Mouse (Mus musculus): Measurements from ENCODE around the gene Chrna9.
"Not testable (repeated sequence)": the region's sequence is repeated elsewhere in the genome, so short reads cannot be mapped to it uniquely, and the experiment has no call there.

Chrna9 gene

GRCm38 (mm10) chr5:65958597-65958996 lies 23.9 kb downstream of the Chrna9 start:
- DNase-seq (ENCODE audit: low spot score): peak; percentile 32

- no peak for DNase-seq (ENCODE audit: low spot score)
Measured at GRCm38 (mm10) chr5:65959893-65960596, 25.3 kb downstream of the Chrna9 start.

GRCm38 (mm10) chr5:65960597-65960950 lies 25.9 kb downstream of the Chrna9 start:
- DNase-seq (ENCODE audit: low spot score): no peak

GRCm38 (mm10) chr5:65963291-65963690 lies 28.6 kb downstream of the Chrna9 start:
- DNase-seq (ENCODE audit: low spot score): no peak

- DNase-seq (ENCODE audit: low spot score): no peak
Measured at GRCm38 (mm10) chr5:65965771-65966279, 31.1 kb downstream of the Chrna9 start.

- DNase-seq (ENCODE audit: low spot score): no peak
Measured at GRCm38 (mm10) chr5:65967091-65967490, 32.4 kb downstream of the Chrna9 start.

GRCm38 (mm10) chr5:65968004-65968403 lies 33.3 kb downstream of the Chrna9 start:
- DNase-seq (ENCODE audit: low spot score): no peak

GRCm38 (mm10) chr5:65973189-65973588 lies 38.5 kb downstream of the Chrna9 start:
- no peak for DNase-seq (ENCODE audit: low spot score)

- DNase-seq (ENCODE audit: low spot score): no peak
Measured at GRCm38 (mm10) chr5:65975731-65976130, 41.0 kb downstream of the Chrna9 start.

GRCm38 (mm10) chr5:65986426-65986825 lies 51.7 kb downstream of the Chrna9 start:
- DNase-seq (ENCODE audit: low spot score): no peak

- not testable (repeated sequence) for DNase-seq (ENCODE audit: low spot score)
Measured at GRCm38 (mm10) chr5:65987004-65987403, 52.3 kb downstream of the Chrna9 start.

GRCm38 (mm10) chr5:65991191-65991590 lies 56.5 kb downstream of the Chrna9 start:
- no peak for DNase-seq (ENCODE audit: low spot score)

GRCm38 (mm10) chr5:65994643-65995042 lies 59.9 kb downstream of the Chrna9 start:
- DNase-seq (ENCODE audit: low spot score): no peak

GRCm38 (mm10) chr5:65997813-65998212 lies 63.1 kb downstream of the Chrna9 start:
- no peak for DNase-seq (ENCODE audit: low spot score)

- DNase-seq (ENCODE audit: low spot score): no peak
Measured at GRCm38 (mm10) chr5:65999106-65999505, 64.4 kb downstream of the Chrna9 start.

- peak; percentile 32 for DNase-seq (ENCODE audit: low spot score)
Measured at GRCm38 (mm10) chr5:66000074-66000473, 65.4 kb downstream of the Chrna9 start.

- DNase-seq (ENCODE audit: low spot score): no peak
Measured at GRCm38 (mm10) chr5:66000567-66001125, 65.9 kb downstream of the Chrna9 start.

- DNase-seq (ENCODE audit: low spot score): no peak
Measured at GRCm38 (mm10) chr5:66001232-66001631, 66.5 kb downstream of the Chrna9 start.

GRCm38 (mm10) chr5:66004134-66004925 lies 69.6 kb downstream of the Chrna9 start, which contains the start of gene 9130230L23Rik:
TSS of gene 9130230L23Rik (minus strand) at chr5:66004285.
- DNase-seq (ENCODE audit: low spot score): no peak

GRCm38 (mm10) chr5:66005041-66005678 lies 70.4 kb downstream of the Chrna9 start:
- DNase-seq (ENCODE audit: low spot score): no peak

GRCm38 (mm10) chr5:66008245-66008967 lies 73.7 kb downstream of the Chrna9 start:
- no peak for DNase-seq (ENCODE audit: low spot score)

- DNase-seq (ENCODE audit: low spot score): no peak
Measured at GRCm38 (mm10) chr5:66013999-66014398, 79.3 kb downstream of the Chrna9 start.
